Mouse (Mus musculus) neural tube, embryonic 14.5 days (tissue): ENCODE results near the gene Kank4. TPM values are rescaled to one million over a fixed set of nuclear protein-coding genes. Genes with fewer than 3 reads are reported as not detected.
"Not testable (repeated sequence)": the region's sequence is repeated elsewhere in the genome, so short reads cannot be mapped to it uniquely, and the experiment has no call there.

Experiments
- ATAC-seq: fragments of 200-750 bp; cut with Nextera tagmentation; 2 replicates; pipeline ENCODE4 v1.8.0; 2017; ENCODE audit warnings: low read depth, mild to moderate bottlenecking, moderate TSS enrichment, moderate library complexity
- H3K27ac ChIP-seq: fragments of 300-500 bp; sonication (generic); 2 replicates; pipeline ENCODE4 v1.5.1; 2014; ENCODE audit warnings: low read depth, mild to moderate bottlenecking, control low read depth, low read length, moderate library complexity, mixed read lengths
- H3K27me3 ChIP-seq: fragments of 300-500 bp; sonication (generic); 2 replicates; pipeline ENCODE4 v1.6.1; 2014; ENCODE audit warnings: low read length; ENCODE audit not compliant: control insufficient read depth, insufficient read depth
- H3K36me3 ChIP-seq: fragments of 300-500 bp; sonication (generic); 2 replicates; pipeline ENCODE4 v1.6.1; 2014; ENCODE audit warnings: low read length, mixed read lengths; ENCODE audit not compliant: control insufficient read depth, insufficient read depth
- H3K4me1 ChIP-seq: fragments of 300-500 bp; sonication (generic); 2 replicates; pipeline ENCODE4 v1.6.1; 2014; ENCODE audit warnings: low read length; ENCODE audit not compliant: control insufficient read depth, insufficient read depth
- H3K4me2 ChIP-seq: fragments of 300-500 bp; sonication (generic); 2 replicates; pipeline ENCODE4 v1.6.1; 2014; ENCODE audit warnings: mild to moderate bottlenecking, low read depth, low read length, control low read depth
- H3K4me3 ChIP-seq: fragments of 300-500 bp; sonication (generic); 2 replicates; pipeline ENCODE4 v1.5.1; 2014; ENCODE audit warnings: low read depth, low read length, control low read depth, mixed read lengths
- H3K9ac ChIP-seq: fragments of 300-500 bp; sonication (generic); replicated peaks from 2 replicates; pipeline ENCODE4 v1.6.1; 2014; ENCODE audit warnings: low read depth, mild to moderate bottlenecking, control low read depth, low read length, mixed read lengths
- H3K9me3 ChIP-seq: fragments of 300-500 bp; sonication (generic); 2 replicates; pipeline ENCODE4 v1.6.1; 2016; ENCODE audit warnings: low read length; ENCODE audit not compliant: control insufficient read depth
- WGBS: fragments of 180-500 bp; shearing (Covaris S2); extraction: QIAGEN DNeasy Blood & Tissue Kit; methylation state at CpG from one replicate; pipeline ENCODE4 v1.1.7; 2014; 5-methylcytosine and 5-hydroxymethylcytosine counted together
- polyA plus RNA-seq: library from polyadenylated mRNA; unstranded; fragments of >200 nt; fragmentation: Nextera tagmentation; extraction: Ambion mirVana; gene quantifications from 2 replicates; pipeline ENCODE4 v1.2.1, GENCODE M21; 2014

The Kank4 gene
- polyA plus RNA-seq, 1 experiment from 2014 or later: 0.92 TPM

DNA sequence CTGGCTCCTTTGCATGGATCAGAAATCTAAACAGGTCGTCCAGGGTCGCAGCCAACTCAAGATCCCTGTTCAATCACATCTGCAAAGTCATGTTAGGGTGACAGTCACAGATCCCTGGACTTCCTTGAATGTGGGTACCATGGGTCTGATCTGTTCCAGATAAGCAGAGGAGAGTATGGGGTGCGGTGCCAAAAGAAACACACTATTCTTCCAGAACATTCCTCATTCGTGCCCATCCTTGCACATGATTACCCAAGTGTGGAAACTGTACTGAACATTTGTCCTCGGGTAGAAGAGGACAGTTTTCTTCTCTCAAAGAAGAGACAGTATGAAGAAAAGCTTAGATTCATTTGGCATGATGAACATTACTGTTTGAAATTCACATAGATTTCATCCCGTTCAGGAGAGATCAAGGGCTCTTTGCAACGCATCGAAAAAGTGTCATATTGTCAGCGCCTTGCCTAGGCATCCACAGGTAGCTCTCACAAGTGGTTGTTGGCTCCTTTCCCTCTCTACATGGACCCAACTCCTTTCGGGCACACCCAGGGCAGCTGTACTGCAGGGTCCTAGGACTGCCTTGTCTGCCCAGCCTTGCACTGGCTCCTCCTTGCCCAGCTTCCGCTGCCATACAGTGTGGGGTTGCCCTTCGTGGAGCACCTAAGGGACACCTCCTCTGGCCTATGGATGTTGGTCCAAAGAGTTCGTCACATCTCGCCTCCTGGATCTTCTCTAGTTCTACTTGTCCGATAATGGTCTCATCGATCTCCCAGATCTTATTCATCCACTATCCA is 20.6 kb upstream of the Kank4 start:
- 95% methylated on average over 16 of the region's 16 CpGs for WGBS

DNA sequence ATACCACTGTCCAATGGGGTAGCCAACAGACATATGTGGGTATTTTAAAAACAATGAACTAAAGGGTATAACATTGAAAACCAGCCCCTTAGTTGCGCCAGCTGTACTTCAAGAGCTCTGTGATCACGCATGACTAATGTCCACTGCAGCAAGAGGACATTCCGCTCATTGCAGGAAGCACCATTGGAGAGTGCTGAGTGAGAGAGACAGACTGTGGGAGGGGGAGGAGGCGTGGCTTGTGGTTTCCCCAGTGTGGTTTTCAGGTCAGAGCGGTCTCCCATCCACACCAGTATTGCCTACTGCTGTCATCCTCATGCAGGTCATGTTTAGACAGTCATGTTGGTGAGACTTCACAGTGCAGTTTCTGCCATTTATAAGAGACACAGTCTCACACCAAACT is 19.2 kb upstream of the Kank4 start:
- Histone ChIP-seq H3K4me3 (no peak overlapping the region), H3K9ac (no peak overlapping the region), H3K36me3 (no peaks in the 10 kb centered on the region), H3K4me2 (no peak overlapping the region), H3K9me3 (no peaks in the 10 kb centered on the region), H3K27ac (no peak overlapping the region), H3K4me1 (no peaks in the 10 kb centered on the region), H3K27me3 (no peaks in the 10 kb centered on the region)
- no peak for ATAC-seq
- 41% methylated on average over 5 of the region's 5 CpGs for WGBS

More for the DNA sequence above, 20.6 kb upstream of the Kank4 start:
- Histone ChIP-seq H3K27me3 (no peaks in the 10 kb centered on the region), H3K9ac (no peak overlapping the region), H3K4me2 (no peak overlapping the region), H3K4me1 (no peaks in the 10 kb centered on the region), H3K27ac (no peak overlapping the region), H3K9me3 (no peaks in the 10 kb centered on the region), H3K36me3 (no peaks in the 10 kb centered on the region), H3K4me3 (no peak overlapping the region)
- no peak for ATAC-seq

DNA sequence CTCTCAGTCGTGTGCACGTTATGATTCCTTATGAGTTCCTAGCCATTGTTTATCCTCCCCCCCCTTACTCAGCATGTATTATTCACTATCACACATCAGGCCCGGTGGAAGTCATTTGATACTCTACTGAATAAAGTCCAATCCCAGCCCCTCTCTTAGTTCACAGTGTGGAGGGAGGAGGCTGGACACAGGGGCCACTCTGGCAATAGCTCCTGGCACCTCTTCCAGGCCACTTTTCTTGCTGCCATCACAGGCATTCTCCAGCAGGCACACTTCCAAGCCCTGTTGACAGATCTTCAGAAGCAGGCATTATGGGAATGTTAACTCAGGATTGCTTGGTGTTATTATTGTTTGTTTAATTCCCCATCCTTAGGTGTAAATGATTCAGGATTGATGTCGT is 17.4 kb upstream of the Kank4 start:
- Histone ChIP-seq H3K4me3 (no peak overlapping the region), H3K9me3 (no peaks in the 10 kb centered on the region), H3K27me3 (no peaks in the 10 kb centered on the region), H3K27ac (no peak overlapping the region), H3K9ac (no peak overlapping the region), H3K4me2 (no peak overlapping the region), H3K36me3 (no peaks in the 10 kb centered on the region), H3K4me1 (no peaks in the 10 kb centered on the region)
- ATAC-seq: no peak
- WGBS: 73% methylated on average over 4 of the region's 4 CpGs

DNA sequence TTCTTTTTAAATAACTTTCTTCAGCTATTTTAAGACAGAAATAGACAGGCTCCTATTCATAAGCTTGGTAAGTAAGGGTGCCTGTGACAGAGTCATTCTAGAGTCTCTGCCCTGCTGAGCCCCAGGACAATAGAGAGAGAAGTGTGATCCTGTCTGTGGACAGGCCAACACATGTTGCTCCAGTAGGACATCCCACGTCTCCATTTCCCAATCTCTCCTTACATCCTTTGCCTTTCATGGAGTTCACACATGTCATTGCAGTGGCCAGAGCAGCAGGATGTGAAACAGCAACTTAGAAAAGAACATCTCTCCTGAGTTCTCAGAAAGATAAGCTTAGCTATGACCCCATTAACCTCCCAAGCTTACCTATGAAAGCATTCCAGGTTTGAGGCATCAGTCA is 14.4 kb upstream of the Kank4 start:
- Histone ChIP-seq H3K9me3 (no peaks in the 10 kb centered on the region), H3K4me3 (no peak overlapping the region), H3K36me3 (no peaks in the 10 kb centered on the region), H3K9ac (no peak overlapping the region), H3K27me3 (no peaks in the 10 kb centered on the region), H3K4me2 (no peak overlapping the region), H3K27ac (no peak overlapping the region), H3K4me1 (no peaks in the 10 kb centered on the region)
- WGBS: 87% methylated on average over 1 of the region's 1 CpGs
- no peak for ATAC-seq

DNA sequence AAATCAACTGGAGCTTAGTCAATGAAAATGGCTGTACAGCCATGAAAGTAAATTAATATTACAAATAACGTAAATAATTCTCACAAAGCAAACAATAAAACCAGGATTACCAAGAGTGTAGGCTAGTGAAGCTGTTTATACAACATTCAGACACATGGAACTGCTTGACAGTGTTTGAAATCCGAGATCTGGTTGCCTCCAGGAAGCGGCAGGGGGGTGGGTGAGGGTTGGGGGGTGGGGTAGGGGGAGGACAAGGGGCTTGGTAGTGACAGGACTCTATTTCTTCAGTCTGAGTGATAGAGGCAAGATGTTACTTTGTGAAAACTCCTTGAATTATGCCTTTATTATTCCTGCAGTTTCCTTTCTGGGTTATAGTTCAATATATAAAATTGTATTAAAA is 9.4 kb upstream of the Kank4 start:
- Histone ChIP-seq H3K9me3 (no peaks in the 10 kb centered on the region), H3K27me3 (no peaks in the 10 kb centered on the region), H3K4me2 (no peak overlapping the region), H3K27ac (no peak overlapping the region), H3K9ac (no peak overlapping the region), H3K36me3 (no peaks in the 10 kb centered on the region), H3K4me3 (no peak overlapping the region), H3K4me1 (no peaks in the 10 kb centered on the region)
- WGBS: 54% methylated on average over 3 of the region's 3 CpGs
- no peak for ATAC-seq

DNA sequence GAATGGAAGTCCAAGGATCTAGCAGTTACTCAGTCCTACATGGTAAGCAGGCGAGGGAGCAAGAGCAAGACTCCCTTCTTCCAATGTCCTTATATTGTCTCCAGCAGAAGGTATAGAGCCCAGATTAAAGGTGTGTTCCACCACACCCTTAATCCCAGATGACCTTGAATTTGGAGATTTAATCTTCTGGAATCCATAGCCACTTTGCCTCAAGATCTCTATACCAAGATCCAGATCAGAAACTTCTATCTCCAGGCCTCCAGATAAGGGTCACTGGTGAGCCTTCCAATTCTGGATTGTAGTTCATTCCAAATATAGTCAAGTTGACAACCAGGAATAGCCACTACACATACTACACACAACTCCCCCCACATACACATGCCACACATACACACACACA is 6.4 kb upstream of the Kank4 start, which contains the start of gene I0C0044D17Rik:
Gene I0C0044D17Rik, minus strand, starts transcription at position 101 of the 400 bp plus-strand sequence.
- not testable (repeated sequence) for H3K4me3 ChIP-seq, H3K9me3 ChIP-seq, H3K27ac ChIP-seq, H3K4me2 ChIP-seq, H3K27me3 ChIP-seq, ATAC-seq, H3K4me1 ChIP-seq, H3K9ac ChIP-seq, H3K36me3 ChIP-seq
- WGBS: 100% methylated on average over 1 of the region's 1 CpGs

DNA sequence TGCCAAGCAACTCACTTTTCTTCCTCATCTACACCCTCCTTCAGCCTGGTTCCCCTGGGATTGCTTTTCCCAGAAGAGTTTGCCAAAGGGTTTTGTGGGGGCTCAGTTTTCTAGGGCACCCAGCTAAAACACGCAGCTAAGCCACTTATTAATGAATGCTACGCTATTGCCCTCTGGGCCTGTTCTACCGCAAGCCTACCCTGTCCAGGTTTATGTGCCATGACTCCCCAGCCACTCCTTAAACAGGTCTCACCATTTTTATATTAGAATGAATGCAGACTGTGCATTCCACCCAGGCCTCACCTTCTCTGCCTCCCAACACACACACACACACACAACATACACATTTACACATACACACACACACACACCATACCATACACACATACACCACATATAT is 5.7 kb upstream of the Kank4 start:
- Histone ChIP-seq H3K36me3 (no peaks in the 10 kb centered on the region), H3K4me3 (no peak overlapping the region), H3K27me3 (peaks cover 7% of the 10 kb centered on the region), H3K9me3 (no peaks in the 10 kb centered on the region), H3K4me1 (no peaks in the 10 kb centered on the region), H3K9ac (no peak overlapping the region), H3K4me2 (no peak overlapping the region), H3K27ac (no peak overlapping the region)
- WGBS: 62% methylated on average over 3 of the region's 3 CpGs
- ATAC-seq: no peak

DNA sequence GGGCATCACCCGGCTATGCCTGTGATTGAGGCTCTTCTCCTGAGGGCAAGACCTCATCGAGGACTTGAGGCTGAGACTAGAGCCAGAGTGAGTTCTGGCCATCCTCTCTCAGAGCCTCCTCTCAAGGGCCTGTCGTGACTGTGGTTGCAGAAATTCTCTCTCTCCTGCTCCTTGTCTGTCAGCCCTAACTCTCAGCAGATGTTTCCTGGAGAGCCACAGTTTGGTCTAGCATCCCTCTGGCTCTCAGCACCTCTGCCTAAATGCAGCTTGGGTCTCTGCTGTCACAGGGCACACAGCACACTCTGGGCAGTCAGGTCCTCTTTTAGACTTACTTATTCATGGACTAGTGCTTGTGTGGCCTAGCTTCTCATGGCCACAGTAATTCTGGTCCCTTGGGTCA is 5.1 kb upstream of the Kank4 start:
- WGBS: 65% methylated on average over 3 of the region's 3 CpGs
- Histone ChIP-seq H3K4me1 (no peaks in the 10 kb centered on the region), H3K9ac (no peak overlapping the region), H3K27ac (no peak overlapping the region), H3K4me3 (no peak overlapping the region), H3K36me3 (no peaks in the 10 kb centered on the region), H3K9me3 (no peaks in the 10 kb centered on the region), H3K27me3 (peaks cover 9% of the 10 kb centered on the region), H3K4me2 (no peak overlapping the region)
- ATAC-seq: no peak

DNA sequence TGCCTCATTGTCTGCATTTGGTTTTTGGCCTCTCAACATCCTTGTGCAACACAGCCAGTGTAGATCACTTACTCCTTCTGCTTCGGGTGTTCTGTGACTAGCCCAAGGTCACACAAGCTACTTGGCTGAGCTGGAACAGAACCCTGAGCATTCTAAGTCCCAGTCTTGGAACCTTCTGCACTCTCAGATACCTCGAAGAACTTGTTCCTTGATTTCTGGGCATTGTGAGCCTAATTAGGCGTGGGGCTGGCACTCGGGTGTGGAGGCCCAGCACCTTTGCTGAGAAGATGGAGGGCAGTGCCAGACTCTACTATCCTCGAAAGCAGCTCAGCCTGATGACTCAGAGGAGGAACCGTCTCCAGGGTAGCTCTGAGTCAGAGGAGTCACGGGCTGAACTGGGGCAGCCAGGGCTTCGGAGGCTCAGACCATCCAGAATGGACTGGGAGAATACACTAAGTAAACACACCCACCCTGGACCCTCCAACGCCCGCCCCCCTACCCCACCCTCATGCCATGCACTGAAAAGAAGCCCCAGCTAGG is 1.9 kb upstream of the Kank4 start:
- H3K4me3 ChIP-seq: no peak overlapping the region
- ATAC-seq: no peak
- H3K4me1 ChIP-seq: no peaks in the 10 kb centered on the region
- 81% methylated on average over 10 of the region's 10 CpGs for WGBS
- H3K27me3 ChIP-seq: peaks cover 19% of the 10 kb centered on the region
- no peak overlapping the region for H3K27ac ChIP-seq
- no peaks in the 10 kb centered on the region for H3K9me3 ChIP-seq
- no peak overlapping the region for H3K9ac ChIP-seq
- no peaks in the 10 kb centered on the region for H3K36me3 ChIP-seq
- no peak overlapping the region for H3K4me2 ChIP-seq
